Mouse (Mus musculus): ENCODE results near the gene Mogs. TPM values are rescaled to one million over a fixed set of nuclear protein-coding genes. Genes with fewer than 3 reads are reported as not detected.

The Mogs gene
- polyA plus RNA-seq, 1 experiment from 2014 or later, result 34.6 TPM

- POLR2A ChIA-PET, result interaction anchor here (1.0 to 1.7 kb wide), 7 partner anchors 18 to 81 kb away, joined by 3 to 7 read pairs (median 3); partner anchors contain the start of genes Aup1, Htra2, Rtkn and Wbp1
- TF ChIP-seq CTCF (IDR thresholded peaks at IDR 0.05), result no peak
- no peak for DNase-seq (ENCODE audit: low read depth, low spot score)
- in situ Hi-C loops (cut with MboI; ENCODE audit: low pct_unique_long_range_greater_than_20kb), result no loop called here
- ATAC-seq, result peak; percentile 51
- H3K27me3 ChIP-seq, result peaks cover 7% of the 10 kb centered on the region
- CTCF ChIA-PET, result interaction anchor here (0.7 to 1.8 kb wide), 7 partner anchors 9 to 87 kb away, joined by 3 to 13 read pairs (median 4); partner anchors contain the start of genes Ccdc142 and Gm42688
Measured at GRCm38 (mm10) chr6:83077630-83078323, 37.5 kb upstream of the Mogs start, which contains the start of gene Pcgf1. Gene Pcgf1, plus strand, starts transcription at chr6:83077869.

DNA sequence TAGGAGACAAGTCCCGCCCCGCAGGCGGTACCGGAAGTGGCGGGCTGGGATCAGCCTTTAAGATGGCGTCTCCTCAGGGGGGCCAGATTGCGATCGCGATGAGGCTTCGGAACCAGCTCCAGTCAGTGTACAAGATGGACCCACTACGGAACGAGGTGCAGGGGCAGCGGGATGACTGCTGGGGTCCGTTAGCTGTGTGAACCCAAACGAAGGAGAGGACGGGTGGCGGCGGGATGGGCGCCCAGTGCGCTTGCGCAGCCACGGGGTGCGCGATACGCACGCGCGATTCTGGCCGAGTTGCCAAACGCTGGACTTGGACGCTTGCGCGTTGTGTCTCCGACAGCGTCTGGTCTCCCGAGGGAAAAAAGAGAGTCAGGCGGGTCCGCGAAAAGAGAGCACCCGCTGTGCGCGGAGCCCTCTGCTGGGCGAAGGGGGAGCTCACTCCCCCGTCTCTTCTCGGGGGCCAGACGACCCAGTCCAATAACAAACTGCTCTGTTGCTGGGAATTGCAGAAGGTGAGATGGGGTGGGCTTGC, 36.9 kb upstream of the Mogs start:
- H3K27me3 ChIP-seq, result peaks cover 7% of the 10 kb centered on the region
- POLR2A ChIA-PET, result interaction anchor here (0.5 to 1.7 kb wide), 9 partner anchors 10 to 105 kb away, joined by 3 to 7 read pairs (median 3); partner anchors contain the start of genes Aup1, Htra2, Rtkn and Wbp1
- ATAC-seq (peak; percentile 75), DNase-seq (ENCODE audit: low read depth, low spot score) (peak; percentile 74)
- no peak for TF ChIP-seq CTCF (IDR thresholded peaks at IDR 0.05)
- in situ Hi-C loops (cut with MboI; ENCODE audit: low pct_unique_long_range_greater_than_20kb), result no loop called here
- CTCF ChIA-PET, result interaction anchor here (0.7 to 1.8 kb wide), 7 partner anchors 9 to 87 kb away, joined by 3 to 13 read pairs (median 4); partner anchors contain the start of genes Ccdc142 and Gm42688

DNA sequence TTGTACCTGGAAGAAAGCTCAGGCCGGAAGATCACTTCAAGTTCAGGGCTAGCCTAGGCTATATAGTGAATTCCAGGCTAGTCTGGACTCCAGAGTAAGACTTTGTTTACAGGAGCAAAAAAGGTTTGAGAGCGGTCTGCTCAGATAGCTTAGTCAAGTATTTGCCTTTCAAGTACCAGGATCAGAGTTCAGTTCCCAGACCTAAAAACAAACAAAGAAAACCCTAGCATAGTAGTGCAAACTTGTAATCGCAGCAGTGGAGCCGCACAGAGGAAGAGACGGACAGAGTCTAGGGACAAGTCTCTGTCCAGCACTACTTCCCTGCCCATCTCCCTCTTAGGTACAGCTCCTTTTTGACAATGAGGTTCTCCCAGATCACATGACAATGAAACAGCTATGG, 35.1 kb upstream of the Mogs start:
- ChIA-PET CTCF (interaction anchor here (1.2 to 1.7 kb wide), 4 partner anchors 10 to 84 kb away, joined by 3 to 8 read pairs (median 6); partner anchors contain the start of genes Ccdc142 and Gm42688), POLR2A (no interaction called here)
- no peaks in the 10 kb centered on the region for H3K27me3 ChIP-seq
- no peak for TF ChIP-seq CTCF (IDR thresholded peaks at IDR 0.05)
- no peak for DNase-seq (ENCODE audit: low read depth, low spot score)
- ATAC-seq, result no peak
- in situ Hi-C loops (cut with MboI; ENCODE audit: low pct_unique_long_range_greater_than_20kb), result loop anchor here (5.0 kb wide), 1 partner anchor 158 kb away; no protein-coding TSS in a partner anchor

GRCm38 (mm10) chr6:83083497-83083896, 31.8 kb upstream of the Mogs start:
- in situ Hi-C loops (cut with MboI; ENCODE audit: low pct_unique_long_range_greater_than_20kb), result loop anchor here (5.0 kb wide), 1 partner anchor 161 kb away; no protein-coding TSS in a partner anchor
- TF ChIP-seq CTCF (IDR thresholded peaks at IDR 0.05), result no peak
- no peak for DNase-seq (ENCODE audit: low read depth, low spot score)
- ChIA-PET POLR2A (no interaction called here), CTCF (interaction anchor here (1.1 to 3.2 kb wide), 3 partner anchors 18 to 87 kb away, joined by 3 to 11 read pairs (median 3); partner anchors contain the start of genes Ccdc142 and Gm42688)
- peaks cover 8% of the 10 kb centered on the region for H3K27me3 ChIP-seq
- ATAC-seq, result no peak

DNA sequence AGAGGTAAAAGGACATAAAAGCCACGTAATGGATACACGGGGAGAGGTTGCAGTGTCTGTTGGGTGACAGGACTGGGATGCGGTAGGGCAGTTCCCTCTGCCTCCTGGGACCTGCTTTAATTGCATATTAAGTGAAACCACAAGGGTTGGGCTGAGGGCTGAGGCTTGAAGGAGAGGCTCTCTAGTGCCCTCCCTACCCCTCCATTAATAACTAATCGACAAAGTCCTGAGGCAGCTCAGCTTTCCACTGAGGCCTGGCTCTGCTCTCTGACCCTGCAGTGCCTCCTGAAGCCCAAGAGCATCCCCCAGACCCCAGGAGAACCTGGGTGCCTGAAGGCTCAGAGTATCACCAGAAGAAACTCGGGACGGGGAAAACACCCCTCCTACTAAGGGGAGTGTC, 30.8 kb upstream of the Mogs start:
- POLR2A ChIA-PET, result no interaction called here
- in situ Hi-C loops (cut with MboI; ENCODE audit: low pct_unique_long_range_greater_than_20kb), result loop anchor here (5.0 kb wide), 1 partner anchor 162 kb away; no protein-coding TSS in a partner anchor
- DNase-seq (ENCODE audit: low read depth, low spot score) (no peak), ATAC-seq (peak; percentile 12)
- TF ChIP-seq CTCF (IDR thresholded peaks at IDR 0.05), result no peak
- peaks cover 8% of the 10 kb centered on the region for H3K27me3 ChIP-seq
- CTCF ChIA-PET, result interaction anchor here (1.5 to 3.2 kb wide), 2 partner anchors 17 to 88 kb away, joined by 3 to 11 read pairs; partner anchors contain the start of genes Ccdc142 and Gm42688

DNA sequence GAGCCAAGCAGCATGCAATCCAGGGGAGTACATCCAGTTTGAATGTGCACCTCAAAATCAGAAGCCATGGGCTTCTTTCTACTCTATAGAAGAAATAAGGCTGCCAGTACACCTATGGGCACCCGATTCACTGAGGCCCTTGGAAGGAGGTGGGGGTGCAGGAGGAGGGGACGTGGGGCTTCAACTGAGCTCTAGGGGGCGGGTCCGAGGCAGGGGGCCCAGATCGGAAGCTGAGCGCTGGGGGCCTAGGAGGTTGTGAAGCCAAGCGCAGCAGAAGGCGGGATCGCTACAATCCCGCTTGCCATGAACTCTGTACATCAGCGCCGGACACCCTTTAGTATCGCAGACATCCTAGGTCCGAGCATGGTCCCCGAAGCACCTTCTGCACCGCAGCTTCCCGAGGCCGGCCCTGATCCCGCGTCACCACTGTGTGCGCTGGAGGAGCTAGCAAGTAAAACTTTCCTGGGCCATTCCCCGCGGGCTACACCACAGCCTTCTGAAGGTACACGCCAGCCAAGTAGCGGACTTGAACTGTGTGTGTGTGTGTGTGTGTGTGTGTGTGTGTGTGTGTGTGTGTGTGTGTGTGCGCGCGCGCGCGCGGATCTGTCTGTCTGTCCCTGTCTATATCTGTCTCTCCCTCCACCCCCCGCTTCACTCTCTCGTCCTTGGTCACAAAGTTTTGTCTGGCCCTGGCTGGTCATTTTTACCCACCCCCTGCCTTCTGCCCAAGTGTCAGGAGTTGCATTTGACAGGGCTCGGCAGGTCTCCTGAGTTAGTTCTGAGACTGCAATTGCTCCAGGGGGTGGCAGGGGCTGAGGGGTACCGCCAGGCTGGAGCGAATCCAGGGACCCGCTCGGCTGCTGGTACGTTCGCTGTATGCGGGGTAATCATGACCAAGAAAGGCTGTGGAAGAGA, 28.9 kb upstream of the Mogs start, which contains the start of gene Lbx2:
Lbx2 (plus strand) TSS at position 247 of the 915 bp plus-strand sequence.
- CTCF ChIA-PET, result interaction anchor here (1.1 kb wide), 1 partner anchor 8 kb away, joined by 3 read pairs; no protein-coding TSS in a partner anchor
- POLR2A ChIA-PET, result no interaction called here
- no peak for TF ChIP-seq CTCF (IDR thresholded peaks at IDR 0.05)
- peaks cover 8% of the 10 kb centered on the region for H3K27me3 ChIP-seq
- DNase-seq (ENCODE audit: low read depth, low spot score), result no peak
- ATAC-seq, result no peak
- in situ Hi-C loops (cut with MboI; ENCODE audit: low pct_unique_long_range_greater_than_20kb), result no loop called here

GRCm38 (mm10) chr6:83087205-83087925, 27.9 kb upstream of the Mogs start:
- ATAC-seq, result no peak
- CTCF ChIA-PET, result interaction anchor here (1.1 kb wide), 2 partner anchors 9 to 90 kb away, joined by 3 read pairs; no protein-coding TSS in a partner anchor
- H3K27me3 ChIP-seq, result peaks cover 8% of the 10 kb centered on the region
- DNase-seq (ENCODE audit: low read depth, low spot score), result no peak
- POLR2A ChIA-PET, result interaction anchor here (0.9 kb wide), 1 partner anchor 9 kb away, joined by 3 read pairs; no protein-coding TSS in a partner anchor
- in situ Hi-C loops (cut with MboI; ENCODE audit: low pct_unique_long_range_greater_than_20kb), result no loop called here
- no peak for TF ChIP-seq CTCF (IDR thresholded peaks at IDR 0.05)

DNA sequence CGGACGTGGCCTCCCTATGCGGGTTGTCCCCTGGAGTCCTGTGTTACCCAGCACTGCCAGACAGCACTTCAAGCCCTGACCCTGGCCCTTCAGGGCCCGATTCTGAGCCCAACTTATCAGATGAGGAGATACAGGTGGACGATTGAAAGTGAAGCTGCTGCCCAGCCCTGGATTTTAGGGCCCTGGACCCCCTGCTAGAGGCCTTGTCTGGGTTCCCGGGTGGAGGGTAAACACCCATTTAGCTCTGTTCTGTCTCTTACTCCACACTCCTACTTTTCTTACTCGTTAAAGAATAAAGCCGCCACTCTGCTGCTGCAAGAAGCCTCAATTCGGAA, 27.4 kb upstream of the Mogs start:
- POLR2A ChIA-PET, result interaction anchor here (0.9 kb wide), 1 partner anchor 9 kb away, joined by 3 read pairs; no protein-coding TSS in a partner anchor
- CTCF ChIA-PET, result interaction anchor here (1.1 kb wide), 1 partner anchor 91 kb away, joined by 3 read pairs; no protein-coding TSS in a partner anchor
- no peak for ATAC-seq
- peaks cover 8% of the 10 kb centered on the region for H3K27me3 ChIP-seq
- in situ Hi-C loops (cut with MboI; ENCODE audit: low pct_unique_long_range_greater_than_20kb), result no loop called here
- no peak for TF ChIP-seq CTCF (IDR thresholded peaks at IDR 0.05)
- DNase-seq (ENCODE audit: low read depth, low spot score), result no peak
